Mouse (Mus musculus) cortical plate, adult 2 months (tissue): ENCODE measurements around the gene Gm10354.
"Not testable (repeated sequence)": the region's sequence is repeated elsewhere in the genome, so short reads cannot be mapped to it uniquely, and the experiment has no call there.

Source experiments
- CTCF ChIP-seq: fragments of 200-500 bp; IDR thresholded peaks from 2 replicates; pipeline ENCODE4 v1.5.1; 2011; ENCODE audit warnings: mild to moderate bottlenecking, control low read depth, low read length; ENCODE audit not compliant: insufficient read depth; ENCODE audit errors: extremely low read depth
- POLR2A ChIP-seq: fragments of 200-500 bp; IDR thresholded peaks from 2 replicates; pipeline ENCODE4 v1.6.1; 2011; ENCODE audit warnings: mild to moderate bottlenecking, low read length, control low read depth; ENCODE audit not compliant: insufficient read depth; ENCODE audit errors: extremely low read depth

- not testable (repeated sequence) for TF ChIP-seq CTCF, POLR2A
Measured at GRCm38 (mm10) chr5:14963821-14964220, 14.9 kb downstream of the Gm10354 start.
